Mouse (Mus musculus) NIH3T3 (cell line): Measurements from ENCODE around the gene Ccng2.

ENCODE experiments used
- DNase-seq: peaks from one replicate; pipeline ENCODE4 v3.0.0-alpha.2; 2012; ENCODE audit warnings: low read depth

Ccng2 gene

GRCm38 (mm10) chr5:93263396-93264075 lies 3.5 kb upstream of the Ccng2 start:
- no peak for DNase-seq

- no peak for DNase-seq
These were observed 2.8 kb upstream of the Ccng2 start for GRCm38 (mm10) chr5:93264136-93264700.

GRCm38 (mm10) chr5:93265164-93265800 lies 1.8 kb upstream of the Ccng2 start:
- DNase-seq: peak; percentile 17

- peak; percentile 36 for DNase-seq
These were observed 1.1 kb upstream of the Ccng2 start for GRCm38 (mm10) chr5:93265801-93266580.

- DNase-seq: peak; percentile 86
These were observed 972 bp downstream of the Ccng2 start for GRCm38 (mm10) chr5:93267851-93268606.

GRCm38 (mm10) chr5:93270095-93270494 lies 3.0 kb downstream of the Ccng2 start:
- DNase-seq: no peak

- DNase-seq: no peak
These were observed 3.7 kb downstream of the Ccng2 start for GRCm38 (mm10) chr5:93270721-93271120.

GRCm38 (mm10) chr5:93282446-93283107 lies 15.5 kb downstream of the Ccng2 start:
- DNase-seq: peak; percentile 57

- DNase-seq: no peak
These were observed 16.1 kb downstream of the Ccng2 start for GRCm38 (mm10) chr5:93283109-93283508.

- no peak for DNase-seq
These were observed 21.5 kb downstream of the Ccng2 start for GRCm38 (mm10) chr5:93288553-93288952.

GRCm38 (mm10) chr5:93290282-93290681 lies 23.2 kb downstream of the Ccng2 start:
- no peak for DNase-seq

- DNase-seq: peak; percentile 44
These were observed 29.3 kb downstream of the Ccng2 start for GRCm38 (mm10) chr5:93296341-93296746.

GRCm38 (mm10) chr5:93296754-93297153 lies 29.7 kb downstream of the Ccng2 start:
- peak; percentile 17 for DNase-seq

- DNase-seq: no peak
These were observed 30.3 kb downstream of the Ccng2 start for GRCm38 (mm10) chr5:93297311-93297710.

- DNase-seq: no peak
These were observed 38.2 kb downstream of the Ccng2 start for GRCm38 (mm10) chr5:93305126-93305830.

GRCm38 (mm10) chr5:93308909-93309308 lies 41.9 kb downstream of the Ccng2 start:
- DNase-seq: no peak

- DNase-seq: peak; percentile 74
These were observed 56.4 kb downstream of the Ccng2 start for GRCm38 (mm10) chr5:93323320-93324001.
